Mouse (Mus musculus) adrenal gland, postnatal 4 days (tissue): ENCODE data around the gene Gpi1. TPM values are rescaled to one million over a fixed set of nuclear protein-coding genes. Genes with fewer than 3 reads are reported as not detected.
A peak's percentile ranks its signal among the peaks of the same experiment; 100 is the strongest.
"Not testable (repeated sequence)": the region's sequence is repeated elsewhere in the genome, so short reads cannot be mapped to it uniquely, and the experiment has no call there.

ENCODE experiments used
- DNase-seq, 2 experiments: peaks; one replicate each; pipeline ENCODE4 v3.0.0; 2021 to 2022; ENCODE audit warnings: low spot score in 2 of 2, mixed read lengths in 2 of 2
- total RNA-seq, 2 experiments: library from RNA; stranded (reverse); gene quantifications; 2 replicates each; pipeline ENCODE4 v1.2.3; 2021

Gene Gpi1
- total RNA-seq, 2 experiments from 2014 or later, result 298 to 310 TPM

DNA sequence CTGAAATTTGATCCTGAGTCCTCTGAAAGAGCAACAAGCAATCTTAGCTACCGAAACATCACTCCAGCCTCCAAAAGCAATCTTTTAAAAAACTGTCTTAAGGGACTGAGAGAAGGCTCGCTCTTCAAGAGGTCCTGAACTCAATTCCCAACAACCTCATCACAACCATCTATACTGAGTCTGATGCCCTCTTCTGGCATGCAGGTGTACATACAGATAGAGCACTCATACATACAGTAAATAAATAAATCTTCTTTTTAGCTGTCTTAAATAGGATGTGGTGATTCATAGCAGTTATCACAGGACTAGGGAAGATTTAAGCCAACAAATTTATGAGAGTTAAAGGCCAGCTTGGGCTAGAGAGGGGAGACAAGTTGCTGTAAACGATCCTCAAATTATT, 34.5 kb downstream of the Gpi1 start:
- DNase-seq, result no peak

DNA sequence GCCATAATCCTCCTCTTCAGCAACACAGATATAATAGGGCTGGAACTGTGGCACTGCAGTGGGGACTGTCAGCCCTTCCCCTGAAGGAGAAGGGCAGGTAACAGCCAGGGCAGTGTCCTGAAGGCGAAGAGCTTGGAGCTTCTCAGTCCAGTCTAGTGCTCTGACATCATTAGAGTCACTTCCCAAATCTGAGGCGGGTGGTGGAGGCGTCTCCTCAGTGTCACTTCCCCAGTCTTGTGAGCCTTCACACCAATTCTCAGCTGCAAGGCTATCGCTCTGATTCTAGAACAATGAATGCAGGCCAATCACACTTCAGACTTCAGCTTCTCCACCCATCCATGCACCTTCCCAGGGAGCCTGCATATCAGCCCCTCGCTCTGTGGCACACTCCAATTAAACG, 37.3 kb downstream of the Gpi1 start:
- no peak for DNase-seq

- DNase-seq, result no peak
Measured at GRCm38 (mm10) chr7:34189376-34189989, 40.7 kb downstream of the Gpi1 start.

- no peak for DNase-seq
Measured at GRCm38 (mm10) chr7:34183794-34184193, 46.3 kb downstream of the Gpi1 start.

- no peak for DNase-seq
Measured at GRCm38 (mm10) chr7:34183356-34183755, 46.8 kb downstream of the Gpi1 start.

- not testable (repeated sequence) for DNase-seq
Measured at GRCm38 (mm10) chr7:34176241-34176640, 53.9 kb downstream of the Gpi1 start.

DNA sequence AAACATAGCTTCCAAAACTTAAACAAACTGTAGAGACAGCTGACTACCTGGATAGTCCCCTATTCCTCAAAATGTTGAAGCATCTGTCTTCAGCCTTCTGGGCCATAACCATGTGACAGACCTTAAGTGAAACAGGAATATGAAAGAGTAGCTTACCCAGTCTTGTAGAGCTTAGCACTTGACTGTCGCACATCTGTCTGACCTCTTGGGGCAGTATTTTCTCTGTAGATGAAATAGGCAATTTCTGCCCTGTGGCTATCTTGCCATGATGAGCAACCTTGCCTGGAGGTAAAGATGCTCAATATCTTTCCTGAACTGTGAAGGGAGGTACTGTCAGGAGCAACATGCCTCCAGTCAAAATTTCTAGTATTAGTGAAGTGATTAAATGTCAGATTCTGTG, 57.9 kb downstream of the Gpi1 start:
- DNase-seq, result no peak

- DNase-seq, result no peak
Measured at GRCm38 (mm10) chr7:34169454-34169853, 60.7 kb downstream of the Gpi1 start, which contains the start of gene Uba2. TSS of gene Uba2 (minus strand) at chr7:34169599.

DNA sequence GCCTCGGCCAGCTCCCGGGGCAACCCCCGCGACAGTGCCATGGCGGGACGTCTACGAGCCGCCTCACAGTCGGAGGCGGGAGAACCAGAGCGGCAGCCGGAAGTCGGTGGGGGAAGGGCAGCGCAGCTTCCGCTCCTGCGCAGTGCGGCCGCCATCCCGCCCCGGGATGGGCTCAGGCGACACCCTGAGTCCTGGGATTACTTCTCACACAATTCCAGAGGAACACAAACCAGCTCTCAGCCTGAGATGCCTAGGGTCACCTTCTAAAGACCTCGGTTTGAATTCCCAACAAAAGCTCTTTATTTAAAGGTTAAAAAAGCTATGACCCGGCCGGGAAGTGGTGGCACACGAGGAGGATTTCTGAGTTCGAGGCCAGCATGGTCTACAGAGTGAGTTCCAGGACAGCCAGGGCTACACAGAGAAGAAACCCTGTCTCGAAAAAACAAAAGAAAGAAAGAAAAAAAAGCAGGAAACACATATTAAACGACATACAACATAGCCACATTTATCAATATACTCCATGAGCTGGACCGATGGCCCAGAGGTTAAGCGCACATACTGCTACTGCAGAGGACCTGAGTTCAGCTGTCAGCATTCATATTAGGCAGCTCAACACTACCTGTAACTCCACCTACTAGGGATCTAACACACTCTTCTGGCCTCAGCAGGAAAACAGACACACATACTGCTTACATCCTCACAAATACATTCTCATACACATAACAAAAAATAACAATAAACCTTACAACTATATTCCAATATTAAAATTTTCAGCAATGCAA, 61.5 kb downstream of the Gpi1 start:
- peak; percentile 82 to 89 for DNase-seq

DNA sequence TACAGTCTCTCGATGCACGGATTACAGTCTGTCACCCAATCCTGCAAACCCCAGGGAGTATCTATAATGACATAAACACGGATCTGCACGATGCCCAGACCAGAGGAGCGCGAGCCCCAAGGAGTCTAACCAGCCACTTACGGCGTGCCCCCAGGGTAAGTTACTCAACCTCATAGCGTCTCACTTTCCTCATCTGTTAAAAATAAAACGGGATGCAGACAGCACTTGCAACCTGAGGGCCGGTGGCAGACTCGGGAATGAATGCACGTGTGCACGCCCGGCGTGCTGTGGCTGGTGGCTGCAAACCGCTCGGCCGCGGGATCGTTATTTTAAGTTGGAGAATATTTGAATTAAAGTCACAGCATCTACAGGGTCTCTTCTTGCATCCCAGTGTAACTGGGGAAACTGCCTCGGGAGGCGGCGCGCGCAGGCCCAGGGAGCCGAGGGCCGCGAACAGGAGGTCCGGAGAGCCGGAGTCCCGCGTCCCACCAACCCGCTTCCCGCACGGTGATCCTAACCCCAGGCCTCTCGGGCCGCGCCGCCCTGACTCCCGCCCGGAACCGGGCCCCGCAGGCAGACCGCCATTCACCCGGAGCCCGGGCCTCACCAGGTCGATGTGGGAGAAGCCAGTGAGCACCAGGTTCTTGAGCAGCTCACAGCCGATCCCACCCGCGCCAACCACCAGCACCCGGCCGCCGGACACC, 62.2 kb downstream of the Gpi1 start:
- no peak for DNase-seq

GRCm38 (mm10) chr7:34166850-34167249, 63.3 kb downstream of the Gpi1 start:
- DNase-seq, result no peak

GRCm38 (mm10) chr7:34165999-34166398, 64.1 kb downstream of the Gpi1 start:
- DNase-seq, result no peak

DNA sequence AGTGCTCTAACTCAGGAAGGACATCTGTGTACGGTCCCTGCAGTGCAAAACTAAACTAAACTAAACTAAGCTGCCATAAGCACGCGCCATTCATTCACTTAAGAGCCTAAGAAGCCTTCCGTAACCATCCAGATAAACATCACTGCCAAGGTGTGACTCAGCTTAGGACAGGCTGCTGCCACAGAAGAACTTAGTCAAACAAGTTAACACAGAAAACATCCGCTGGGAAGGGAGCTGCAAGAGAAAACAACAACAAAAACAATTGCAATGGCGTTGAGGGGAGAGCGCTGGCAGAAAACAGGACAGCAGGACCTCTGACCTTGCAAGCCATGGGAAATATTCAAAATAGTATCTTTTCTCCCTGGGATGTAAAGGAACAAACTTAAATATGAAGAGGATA, 65.5 kb downstream of the Gpi1 start:
- DNase-seq, result no peak

DNA sequence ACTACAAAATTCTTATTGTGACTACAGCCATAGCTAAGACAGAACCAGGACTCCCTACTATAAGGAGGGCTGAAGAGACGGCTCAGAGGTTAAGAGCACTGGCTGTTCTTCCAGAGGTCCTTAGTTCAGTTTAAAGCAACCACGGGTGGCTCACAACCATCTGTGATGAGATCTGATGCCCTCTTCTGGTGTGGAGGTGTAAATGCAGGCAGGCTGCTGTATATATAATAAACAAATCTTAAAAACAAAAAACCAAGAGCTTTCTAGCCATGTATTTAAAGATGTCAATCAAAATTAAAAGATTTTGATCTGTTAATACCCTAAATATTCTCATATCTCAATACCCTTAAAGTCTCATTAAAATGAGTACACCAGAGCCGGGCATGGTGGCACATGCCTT, 71.0 kb downstream of the Gpi1 start:
- no peak for DNase-seq

DNA sequence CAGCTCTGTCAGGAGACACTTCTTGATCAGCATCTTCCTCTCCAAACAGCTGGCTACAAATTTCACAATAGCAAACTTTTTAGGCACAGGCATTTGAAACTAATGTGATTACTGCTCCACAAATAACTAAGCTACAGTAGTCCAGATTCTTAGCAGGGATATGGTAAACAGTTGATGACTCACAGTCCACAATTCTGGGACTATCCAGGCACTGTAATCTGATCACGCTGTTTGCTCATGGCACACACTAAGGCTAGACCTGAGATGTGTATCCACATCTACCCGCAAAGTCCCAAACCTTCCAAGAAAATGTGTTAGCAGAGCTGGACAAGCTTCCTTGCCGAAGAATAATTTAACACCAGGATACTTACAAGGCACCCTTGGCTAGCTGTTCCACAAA, 72.1 kb downstream of the Gpi1 start:
- DNase-seq, result no peak

Other genes starting within 250 kb of the Gpi1 start
- gene Scgb2b27, start 216.4 kb downstream of the Gpi1 start, total RNA-seq, result not detected
- gene Scgb1b27, start 208.9 kb downstream of the Gpi1 start, total RNA-seq, result not detected
- gene Scgb1b30, start 134.9 kb downstream of the Gpi1 start, total RNA-seq, result not detected
- gene Wtip, start 97.1 kb downstream of the Gpi1 start, total RNA-seq, result 10 to 100 TPM; 40.7 to 43.5 TPM
- 100 to 1,000 TPM; 101 to 107 TPM for gene Uba2, start 60.7 kb downstream of the Gpi1 start, total RNA-seq
- 10 to 100 TPM; 28.3 to 31.6 TPM for gene Pdcd2l, start 33.7 kb downstream of the Gpi1 start, total RNA-seq
- not detected for gene Gm6096, start 20.7 kb upstream of the Gpi1 start, total RNA-seq
- 10 to 100 TPM; 89.3 to 90.7 TPM for gene 4931406P16Rik, start 83.2 kb upstream of the Gpi1 start, total RNA-seq
- gene Lsm14a, start 163.0 kb upstream of the Gpi1 start, total RNA-seq, result 100 to 1,000 TPM; 134 TPM